Mouse (Mus musculus) CH12.LX (cell line): ENCODE data around the gene Babam2.

ENCODE experiments used
- BHLHE40 ChIP-seq: IDR thresholded peaks from 2 replicates; pipeline ENCODE4 v1.6.1; 2011; ENCODE audit warnings: mild to moderate bottlenecking, low read depth, low read length, improper control_type of control experiment
- CTCF ChIP-seq, 2 experiments: IDR thresholded peaks in 1 of 2; conservative IDR thresholded peaks in 1 of 2; 2 replicates each; pipeline ENCODE4 v1.5.1; 2011 to 2012; ENCODE audit warnings: low read depth in 2 of 2, low read length in 2 of 2, improper control_type of control experiment in 1 of 2, inconsistent platforms in 1 of 2, mild to moderate bottlenecking in 1 of 2, moderate library complexity in 1 of 2
- E2F4 ChIP-seq: IDR thresholded peaks from 2 replicates; pipeline ENCODE4 v1.6.1; 2011; ENCODE audit warnings: low read depth, low read length, improper control_type of control experiment; ENCODE audit not compliant: insufficient replicate concordance
- EP300 ChIP-seq: IDR thresholded peaks from 2 replicates; pipeline ENCODE4 v1.6.1; 2011; ENCODE audit warnings: low read length, improper control_type of control experiment
- MEF2A ChIP-seq: IDR thresholded peaks from 2 replicates; pipeline ENCODE4 v1.6.1; 2014; ENCODE audit warnings: low read depth, mild to moderate bottlenecking, inconsistent platforms, low read length, improper control_type of control experiment, borderline replicate concordance
- NRF1 ChIP-seq: IDR thresholded peaks from 2 replicates; pipeline ENCODE4 v1.6.1; 2014; ENCODE audit warnings: low read depth, mild to moderate bottlenecking, inconsistent platforms, low read length, improper control_type of control experiment, moderate library complexity
- POLR2A ChIP-seq: IDR thresholded peaks from 2 replicates; pipeline ENCODE4 v1.6.1; 2011; ENCODE audit warnings: low read depth, mild to moderate bottlenecking, improper control_type of control experiment, low read length

GRCm38 (mm10) chr5:32001266-32001665 is 303.8 kb downstream of the Babam2 start:
- TF ChIP-seq EP300 (no peak), MEF2A (no peak), BHLHE40 (no peak), E2F4 (no peak), NRF1 (no peak), CTCF (conservative IDR thresholded peaks at IDR 0.05 in 1 of 2, IDR thresholded peaks at IDR 0.05 in 1 of 2; ENCODE audit: low read depth in 2 of 2, low read length in 2 of 2) (no peak), POLR2A (no peak)
